Mouse (Mus musculus): ENCODE measurements at regions not wholly inside any gene's neighbourhood (a gene's known extent, or its start where the extent isn't known, plus 50 kb on each side); places are given as distances from the start of the nearest gene placed in this dataset.

- Histone ChIP-seq H3K27ac (ENCODE audit: insufficient read depth, low read length) (no peak overlapping the region), H3K4me3 (ENCODE audit: insufficient read depth, low read length) (no peak overlapping the region), H3K4me1 (ENCODE audit: control insufficient read depth, insufficient read depth, low read length) (no peaks in the 10 kb centered on the region)
- no peak for TF ChIP-seq POLR2A (IDR thresholded peaks at IDR 0.05; ENCODE audit: extremely low read depth, insufficient read depth, low read length)
- TF ChIP-seq CTCF (IDR thresholded peaks at IDR 0.05; ENCODE audit: extremely low read depth, insufficient read depth, low read length) = no peak
Observed at GRCm38 (mm10) chr16:55623422-55623821, 215.3 kb downstream of the Nfkbiz start.

GRCm38 (mm10) chr16:55619731-55620130 is 219.0 kb downstream of the Nfkbiz start:
- Histone ChIP-seq H3K27ac (ENCODE audit: insufficient read depth, low read length) (no peak overlapping the region), H3K4me1 (ENCODE audit: control insufficient read depth, insufficient read depth, low read length) (no peaks in the 10 kb centered on the region), H3K4me3 (ENCODE audit: insufficient read depth, low read length) (no peak overlapping the region)
- TF ChIP-seq POLR2A (IDR thresholded peaks at IDR 0.05; ENCODE audit: extremely low read depth, insufficient read depth, low read length) = no peak

GRCm38 (mm10) chr16:55617958-55618357 is 220.7 kb downstream of the Nfkbiz start:
- TF ChIP-seq POLR2A (IDR thresholded peaks at IDR 0.05; ENCODE audit: extremely low read depth, insufficient read depth, low read length) (no peak), CTCF (IDR thresholded peaks at IDR 0.05; ENCODE audit: extremely low read depth, insufficient read depth, low read length) (no peak)
- Histone ChIP-seq H3K4me1 (ENCODE audit: control insufficient read depth, insufficient read depth, low read length) (no peaks in the 10 kb centered on the region), H3K27ac (ENCODE audit: insufficient read depth, low read length) (no peak overlapping the region), H3K4me3 (ENCODE audit: insufficient read depth, low read length) (no peak overlapping the region)

GRCm38 (mm10) chr16:55617506-55617905 is 221.2 kb downstream of the Nfkbiz start:
- H3K4me1 ChIP-seq (ENCODE audit: control insufficient read depth, insufficient read depth, low read length) = no peaks in the 10 kb centered on the region
- TF ChIP-seq POLR2A (IDR thresholded peaks at IDR 0.05; ENCODE audit: extremely low read depth, insufficient read depth, low read length) = no peak
- TF ChIP-seq CTCF (IDR thresholded peaks at IDR 0.05; ENCODE audit: extremely low read depth, insufficient read depth, low read length) = no peak
- no peak overlapping the region for H3K4me3 ChIP-seq (ENCODE audit: insufficient read depth, low read length)
- no peak overlapping the region for H3K27ac ChIP-seq (ENCODE audit: insufficient read depth, low read length)

- H3K4me3 ChIP-seq (ENCODE audit: insufficient read depth, low read length) = no peak overlapping the region
- no peak for TF ChIP-seq CTCF (IDR thresholded peaks at IDR 0.05; ENCODE audit: extremely low read depth, insufficient read depth, low read length)
- no peak overlapping the region for H3K27ac ChIP-seq (ENCODE audit: insufficient read depth, low read length)
- H3K4me1 ChIP-seq (ENCODE audit: control insufficient read depth, insufficient read depth, low read length) = no peaks in the 10 kb centered on the region
Observed at GRCm38 (mm10) chr16:55616408-55617120, 222.1 kb downstream of the Nfkbiz start.

GRCm38 (mm10) chr16:55612873-55613272 is 225.8 kb downstream of the Nfkbiz start:
- H3K4me1 ChIP-seq (ENCODE audit: control insufficient read depth, insufficient read depth, low read length) = no peaks in the 10 kb centered on the region
- TF ChIP-seq POLR2A (IDR thresholded peaks at IDR 0.05; ENCODE audit: extremely low read depth, insufficient read depth, low read length) (no peak), CTCF (IDR thresholded peaks at IDR 0.05; ENCODE audit: extremely low read depth, insufficient read depth, low read length) (no peak)

GRCm38 (mm10) chr16:55612001-55612400 is 226.7 kb downstream of the Nfkbiz start:
- Histone ChIP-seq H3K27ac (ENCODE audit: insufficient read depth, low read length) (no peak overlapping the region), H3K4me3 (ENCODE audit: insufficient read depth, low read length) (no peak overlapping the region), H3K4me1 (ENCODE audit: control insufficient read depth, insufficient read depth, low read length) (no peaks in the 10 kb centered on the region)
- TF ChIP-seq POLR2A (IDR thresholded peaks at IDR 0.05; ENCODE audit: extremely low read depth, insufficient read depth, low read length) (no peak), CTCF (IDR thresholded peaks at IDR 0.05; ENCODE audit: extremely low read depth, insufficient read depth, low read length) (no peak)

More at GRCm38 (mm10) chr16:55612873-55613272, 225.8 kb downstream of the Nfkbiz start:
- Histone ChIP-seq H3K27ac (ENCODE audit: insufficient read depth, low read length) (no peak overlapping the region), H3K4me3 (ENCODE audit: insufficient read depth, low read length) (no peak overlapping the region)

DNA sequence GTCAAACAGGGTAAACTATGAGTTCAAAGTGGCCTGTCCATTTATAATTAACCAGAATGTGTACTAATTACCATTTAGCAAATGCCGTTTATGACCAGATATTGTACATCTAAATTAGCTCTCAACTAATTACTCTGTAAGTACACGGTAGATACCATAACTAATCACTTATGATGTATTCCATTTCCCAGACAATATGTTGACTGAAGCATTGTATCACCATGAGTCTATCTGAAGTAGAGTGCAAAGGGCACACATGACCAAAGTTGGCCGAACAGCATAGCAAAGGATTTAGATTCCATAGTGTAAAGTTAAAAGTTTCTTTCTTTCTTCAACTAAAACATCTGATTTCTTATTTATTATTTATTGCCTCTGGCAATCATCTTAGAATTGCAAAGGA is 227.5 kb downstream of the Nfkbiz start:
- Histone ChIP-seq H3K4me3 (ENCODE audit: insufficient read depth, low read length) (no peak overlapping the region), H3K27ac (ENCODE audit: insufficient read depth, low read length) (no peak overlapping the region), H3K4me1 (ENCODE audit: control insufficient read depth, insufficient read depth, low read length) (no peaks in the 10 kb centered on the region)
- TF ChIP-seq POLR2A (IDR thresholded peaks at IDR 0.05; ENCODE audit: extremely low read depth, insufficient read depth, low read length) = no peak
- TF ChIP-seq CTCF (IDR thresholded peaks at IDR 0.05; ENCODE audit: extremely low read depth, insufficient read depth, low read length) = no peak

DNA sequence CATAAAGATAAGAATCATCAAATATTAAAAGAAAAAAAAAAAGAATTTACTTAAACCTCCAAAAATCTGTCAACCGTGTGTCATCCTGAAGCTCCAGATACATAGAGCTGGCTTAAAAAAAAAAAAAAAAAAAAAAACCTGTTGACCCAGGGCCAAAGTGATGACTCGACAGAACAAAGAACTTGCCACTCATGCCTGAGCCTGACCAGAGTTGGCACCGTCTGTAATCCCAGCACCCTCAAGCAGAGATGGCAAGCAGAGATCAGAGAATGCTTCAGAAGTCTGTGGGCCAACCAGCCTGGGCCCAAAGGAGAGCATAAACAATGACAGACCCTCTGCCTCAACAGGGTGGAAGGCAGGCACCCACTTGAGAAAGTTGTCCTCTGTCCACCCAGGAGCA is 230.3 kb downstream of the Nfkbiz start:
- Histone ChIP-seq H3K4me3 (ENCODE audit: insufficient read depth, low read length) (no peak overlapping the region), H3K4me1 (ENCODE audit: control insufficient read depth, insufficient read depth, low read length) (no peaks in the 10 kb centered on the region), H3K27ac (ENCODE audit: insufficient read depth, low read length) (no peak overlapping the region)
- no peak for TF ChIP-seq CTCF (IDR thresholded peaks at IDR 0.05; ENCODE audit: extremely low read depth, insufficient read depth, low read length)
- TF ChIP-seq POLR2A (IDR thresholded peaks at IDR 0.05; ENCODE audit: extremely low read depth, insufficient read depth, low read length) = no peak

DNA sequence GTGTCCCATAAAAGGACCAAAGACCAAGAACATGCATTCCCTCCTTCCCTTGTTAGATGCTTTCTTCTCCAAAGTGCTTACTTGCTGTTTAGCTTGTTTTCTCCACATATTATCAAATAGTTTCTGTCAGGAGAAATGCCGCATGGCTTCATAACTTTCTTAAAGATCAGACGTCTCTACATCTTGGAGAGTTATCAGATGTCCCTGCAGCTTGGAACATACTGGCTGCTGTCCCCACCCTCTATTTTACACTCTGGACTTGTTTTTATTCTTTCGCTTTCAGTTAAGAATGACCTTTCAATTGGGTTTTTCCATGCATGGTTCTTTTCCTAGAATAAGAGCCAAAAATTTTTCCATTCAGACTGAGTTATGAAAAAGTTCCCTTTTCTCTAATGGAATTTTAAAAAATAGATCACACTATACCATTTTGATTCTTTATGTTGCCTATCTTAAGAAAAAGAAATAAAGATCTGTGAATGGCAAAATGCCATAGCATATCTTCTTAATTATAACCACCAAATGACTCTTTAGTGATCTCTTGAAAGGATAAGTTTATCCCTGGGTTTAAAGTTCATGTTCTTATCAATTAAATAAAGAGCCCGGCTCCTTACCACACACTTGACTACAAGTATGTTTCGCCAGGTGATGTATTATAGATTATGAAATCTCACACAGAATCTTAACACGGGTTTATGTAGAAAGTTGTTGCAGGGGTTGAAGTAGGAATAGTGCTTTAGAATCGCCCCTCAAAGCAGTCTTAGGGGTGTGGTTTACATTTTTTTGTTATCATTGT is 232.1 kb downstream of the Nfkbiz start:
- no peak for TF ChIP-seq POLR2A (IDR thresholded peaks at IDR 0.05; ENCODE audit: extremely low read depth, insufficient read depth, low read length)
- no peak for TF ChIP-seq CTCF (IDR thresholded peaks at IDR 0.05; ENCODE audit: extremely low read depth, insufficient read depth, low read length)
- Histone ChIP-seq H3K4me1 (ENCODE audit: control insufficient read depth, insufficient read depth, low read length) (no peaks in the 10 kb centered on the region), H3K4me3 (ENCODE audit: insufficient read depth, low read length) (no peak overlapping the region), H3K27ac (ENCODE audit: insufficient read depth, low read length) (no peak overlapping the region)

All from cortical plate, adult 2 months (tissue).